Mouse (Mus musculus) 3T3-L1 (cell line): ENCODE measurements at regions not wholly inside any gene's neighbourhood (a gene's known extent, or its start where the extent isn't known, plus 50 kb on each side); places are given as distances from the start of the nearest gene placed in this dataset.

Source experiments
- DNase-seq: peaks from one replicate; pipeline ENCODE4 v3.0.0-alpha.2; 2015; ENCODE audit warnings: low read depth, low spot score

DNA sequence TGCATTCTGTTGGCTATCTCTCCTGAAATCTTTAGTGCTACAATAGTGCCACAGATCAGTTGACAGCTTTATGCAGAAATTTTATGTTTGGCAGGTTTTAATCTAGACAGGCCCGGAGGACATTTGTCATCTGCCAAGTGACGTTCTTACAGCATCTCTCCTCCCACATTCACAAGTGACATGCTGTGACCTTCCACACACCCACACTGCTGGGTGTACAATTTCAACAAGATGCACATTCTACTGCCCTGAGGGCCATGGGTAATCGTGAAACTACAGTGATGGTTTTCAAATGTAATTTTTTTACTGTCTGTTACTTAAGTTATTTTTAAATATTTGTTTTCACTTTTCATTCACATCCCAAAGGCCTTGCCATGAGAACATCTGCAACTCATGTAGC, 639.2 kb upstream of the Gm11114 start:
- DNase-seq = peak; percentile 48

DNA sequence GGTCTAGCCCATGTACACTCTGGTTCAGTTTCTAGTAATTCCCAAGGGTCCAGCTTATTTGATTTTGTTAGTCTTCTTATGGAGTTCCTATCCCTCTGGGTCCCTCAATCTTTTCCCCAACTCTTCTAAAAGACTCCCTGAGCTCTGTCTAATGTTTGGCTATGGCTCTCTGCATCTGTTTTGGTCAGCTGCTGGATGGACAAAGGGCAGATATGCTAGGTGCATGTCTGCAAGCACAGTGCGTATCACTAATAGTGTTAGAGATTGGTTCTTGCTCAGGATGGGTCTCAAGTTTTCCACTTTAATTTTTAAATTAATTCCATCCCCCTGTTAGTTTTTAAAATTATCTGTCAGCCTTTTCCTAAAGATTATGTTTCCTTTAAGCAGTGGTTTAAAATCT, 634.2 kb upstream of the Gm11114 start:
- DNase-seq = no peak

DNA sequence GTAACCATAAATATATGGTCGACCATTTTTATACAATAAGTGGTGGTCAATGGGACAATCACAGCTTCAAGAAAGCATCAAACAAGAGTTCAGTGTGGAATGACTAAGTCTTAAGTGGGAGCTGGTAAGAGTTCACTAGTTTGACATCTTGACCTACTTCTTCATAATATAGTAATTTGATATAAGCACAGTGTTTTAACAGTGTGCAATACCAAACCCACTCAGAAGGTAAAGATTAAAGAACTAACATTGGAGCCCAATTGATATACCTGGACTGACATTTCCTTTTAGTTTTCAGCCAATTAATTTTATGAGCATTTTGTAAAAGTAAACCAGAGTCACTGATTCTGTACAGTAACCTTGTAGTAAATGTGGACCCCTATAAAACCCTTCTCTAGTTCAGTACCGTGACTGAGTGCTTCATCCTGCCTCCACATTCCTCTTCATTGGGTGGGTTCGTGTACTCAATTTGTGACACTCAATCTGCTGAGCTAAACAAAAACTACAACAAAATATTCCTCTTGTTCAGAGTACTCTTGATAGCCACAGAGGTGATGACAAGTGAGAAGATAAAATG, 593.9 kb upstream of the Gm11114 start:
- DNase-seq = no peak

DNA sequence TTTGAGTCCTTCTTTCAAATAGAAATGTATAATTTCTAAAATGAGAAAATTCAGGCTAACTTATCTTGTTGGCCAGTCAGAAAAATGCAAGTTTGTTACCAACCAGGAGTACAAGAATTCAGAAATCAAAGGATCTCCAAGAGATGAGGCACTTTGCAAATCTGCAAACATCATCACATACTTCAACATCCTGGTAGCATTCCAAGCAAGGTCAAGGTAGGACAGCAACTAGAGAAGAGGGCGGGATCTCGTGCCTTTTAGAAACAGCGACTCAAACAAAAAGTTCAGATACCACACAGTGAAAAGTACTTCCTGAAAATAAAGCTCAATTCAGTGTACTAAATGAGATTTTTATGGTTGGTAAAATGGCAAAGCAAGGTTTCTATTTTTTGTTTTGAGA, 593.2 kb upstream of the Gm11114 start:
- DNase-seq = no peak

DNA sequence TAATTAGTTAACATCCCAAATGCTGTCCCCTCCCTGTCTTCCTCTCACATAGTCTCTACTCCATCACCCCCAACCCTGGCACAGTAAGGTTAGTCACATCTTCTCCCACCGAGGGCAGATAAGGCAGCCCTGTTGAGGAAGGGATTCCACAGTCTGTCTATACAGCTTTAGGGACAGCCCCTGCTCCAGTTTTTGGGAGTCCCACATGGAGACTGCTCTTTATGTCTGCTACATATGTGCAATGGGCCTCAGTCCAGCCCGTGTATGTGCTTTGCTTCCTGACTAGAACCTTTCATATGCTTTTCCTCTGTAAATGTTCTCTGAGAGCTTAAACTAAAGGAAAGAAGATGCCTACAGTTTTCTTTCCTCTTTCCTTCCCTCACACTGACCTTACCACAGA, 592.1 kb upstream of the Gm11114 start:
- no peak for DNase-seq

DNA sequence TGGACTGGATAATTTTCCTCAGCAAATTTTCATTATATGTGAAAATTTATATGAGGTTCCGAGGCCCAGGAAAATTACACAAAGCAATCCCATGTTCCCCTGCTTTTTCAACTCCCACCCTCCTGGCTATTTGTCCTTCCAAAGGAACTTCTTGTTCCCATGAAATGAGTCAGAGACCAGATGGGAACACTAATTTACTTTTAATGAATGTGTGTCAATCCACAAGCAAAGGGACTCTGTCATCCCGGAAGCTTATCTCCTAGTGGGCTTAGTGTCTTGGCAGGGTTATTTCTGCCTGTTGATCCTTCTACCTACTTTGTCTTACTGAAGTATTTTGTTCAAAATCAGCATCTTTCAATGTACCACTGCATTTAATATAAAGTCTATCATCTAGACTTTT, 573.3 kb upstream of the Gm11114 start:
- DNase-seq = no peak

DNA sequence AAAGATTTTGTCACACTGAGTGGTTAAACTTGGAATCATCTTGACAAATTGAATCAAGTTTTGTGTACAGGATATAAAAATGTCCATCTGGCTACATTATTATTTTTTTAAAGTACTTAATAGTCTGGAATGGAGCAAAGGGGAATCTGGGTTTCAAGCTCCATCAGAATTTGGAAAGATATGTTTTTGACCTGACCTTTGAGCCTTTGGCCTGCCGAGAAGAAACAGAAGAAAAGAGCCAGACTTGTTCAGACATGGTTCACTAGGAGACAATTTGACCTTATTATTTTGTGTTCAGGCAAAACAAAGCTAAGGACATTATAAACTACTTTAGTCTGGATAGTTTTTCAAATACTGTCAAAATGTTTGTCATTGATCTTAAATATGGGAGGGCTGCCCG, 572.2 kb upstream of the Gm11114 start:
- no peak for DNase-seq

DNA sequence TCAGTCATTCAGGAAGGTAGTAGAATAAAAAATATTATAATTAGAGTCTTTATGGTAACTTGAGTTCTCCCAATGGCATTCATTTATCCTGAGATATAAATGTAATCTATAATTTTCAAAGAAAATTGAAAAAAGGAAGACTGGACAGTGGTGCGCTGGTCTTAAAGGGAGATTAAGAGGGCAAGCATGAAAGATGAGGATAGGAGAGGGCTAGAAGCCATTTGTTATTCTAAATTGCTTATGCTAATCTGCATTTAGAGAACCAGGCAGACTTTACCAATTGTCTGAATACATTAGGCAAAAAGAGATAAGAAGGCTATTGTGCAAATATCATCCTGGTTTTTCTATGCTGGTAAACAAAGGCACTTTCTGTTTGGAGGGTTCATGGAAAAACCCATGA, 558.2 kb upstream of the Gm11114 start:
- no peak for DNase-seq

DNA sequence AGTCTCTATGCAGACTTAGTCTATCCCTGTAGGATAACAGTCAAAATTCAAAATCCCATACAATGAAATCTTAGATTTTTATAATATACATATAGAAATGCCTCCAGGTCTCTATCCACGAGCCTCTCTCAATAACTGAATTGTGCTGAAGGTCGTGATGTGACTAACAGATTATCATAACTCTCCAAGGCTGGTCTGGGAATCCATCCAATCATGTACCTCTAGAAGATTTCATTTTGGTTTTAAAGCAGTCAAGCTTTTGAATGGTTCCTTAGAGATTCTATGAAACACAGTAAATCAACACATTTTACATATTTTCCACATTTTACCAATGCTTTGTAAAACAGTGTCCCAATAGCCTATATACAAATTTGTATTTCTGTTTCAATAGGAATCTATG, 557.7 kb upstream of the Gm11114 start:
- no peak for DNase-seq

DNA sequence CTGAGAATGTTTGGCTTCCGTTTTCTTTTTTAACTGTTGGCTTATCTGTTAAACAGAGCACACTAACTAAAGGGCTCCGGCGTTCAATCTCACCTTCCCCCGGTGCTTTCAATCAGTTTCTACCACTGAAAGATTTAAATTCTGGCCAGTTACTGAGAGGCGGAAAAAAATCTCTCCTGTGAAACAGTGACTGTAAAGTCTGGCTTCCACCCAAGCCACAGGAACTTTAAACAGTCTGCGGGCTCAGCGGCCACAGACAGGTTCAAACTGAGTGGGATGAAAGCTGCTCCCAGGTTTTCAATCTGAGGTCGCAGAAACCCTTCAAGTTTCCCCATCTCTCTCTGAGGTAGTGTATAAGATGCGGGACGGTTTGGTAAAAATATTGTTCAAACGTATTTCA, 538.2 kb upstream of the Gm11114 start:
- DNase-seq = peak; percentile 76

DNA sequence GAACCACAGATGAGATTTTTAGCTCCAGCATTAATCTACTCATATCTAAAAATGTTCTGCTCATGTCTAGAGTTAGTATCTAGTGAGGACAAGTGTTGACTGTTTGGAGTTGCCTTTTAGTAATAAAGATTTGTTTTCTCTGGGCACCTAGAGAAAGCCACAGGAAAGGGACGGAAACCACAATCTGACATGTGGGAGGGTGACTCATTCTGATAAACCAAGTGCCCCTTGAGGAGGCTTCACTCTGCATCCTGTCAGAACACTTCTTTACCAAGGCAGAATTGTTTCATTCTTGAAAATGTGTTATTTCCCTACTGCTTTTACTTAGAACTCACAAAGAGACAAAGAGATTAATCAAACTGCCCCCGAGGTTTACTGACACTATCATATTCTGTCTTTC, 537.4 kb upstream of the Gm11114 start:
- peak; percentile 68 for DNase-seq

DNA sequence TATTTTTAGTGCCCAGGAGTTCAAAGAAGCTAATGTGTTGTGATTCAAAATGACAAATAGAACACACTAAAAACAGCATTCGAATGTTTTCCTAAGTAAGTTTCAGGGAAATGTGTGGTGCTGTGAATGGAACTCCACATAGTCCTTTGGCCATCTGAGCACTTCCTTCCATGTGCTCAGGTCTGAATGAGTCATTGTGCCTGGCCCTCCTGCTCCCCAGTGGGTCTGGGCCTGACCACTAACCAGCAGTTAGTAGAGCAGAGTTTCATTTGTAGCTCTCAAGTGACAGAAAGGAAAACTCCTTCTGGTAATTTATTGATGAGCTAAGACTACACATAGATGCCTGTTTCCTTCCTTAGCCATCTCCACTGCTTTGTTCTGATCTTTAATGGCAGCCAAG, 533.4 kb upstream of the Gm11114 start:
- DNase-seq = peak; percentile 20

DNA sequence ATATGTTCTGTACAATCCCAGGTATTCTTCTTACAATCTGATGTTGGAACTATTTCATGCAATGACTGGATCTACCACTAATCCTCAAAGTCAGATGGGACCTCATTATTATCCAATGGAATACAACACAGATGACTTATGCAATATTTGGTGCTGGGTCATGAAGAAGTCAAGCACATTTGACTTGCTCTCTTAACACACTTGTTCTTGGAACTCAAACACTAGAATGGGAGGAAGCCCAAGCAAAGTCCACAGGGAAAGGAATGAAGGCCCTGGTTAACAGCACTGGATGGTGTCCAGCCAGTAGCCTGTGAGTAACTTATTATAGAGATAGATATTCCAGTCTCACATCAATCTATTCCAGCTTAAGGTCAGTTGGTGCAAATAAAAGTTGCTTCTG, 486.8 kb upstream of the Gm11114 start:
- no peak for DNase-seq

DNA sequence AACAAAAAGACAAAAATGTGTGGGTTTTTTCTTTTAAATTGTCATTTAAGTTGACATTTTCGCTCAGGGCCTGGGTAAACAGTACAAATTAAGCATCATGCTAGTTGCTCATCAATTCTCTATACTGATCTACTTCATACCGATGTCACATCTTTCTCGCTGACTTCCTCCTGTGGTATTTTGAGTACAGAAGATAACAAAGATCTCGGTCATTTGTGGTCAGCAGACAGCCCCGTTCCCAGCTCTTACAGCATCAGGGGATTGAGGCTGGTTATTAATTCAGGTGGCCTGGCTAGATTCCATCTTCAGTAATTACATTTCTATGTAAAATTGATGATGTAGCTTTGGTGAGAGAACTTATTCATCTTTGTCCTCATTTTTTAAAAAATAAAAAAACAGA, 483.6 kb upstream of the Gm11114 start:
- no peak for DNase-seq

DNA sequence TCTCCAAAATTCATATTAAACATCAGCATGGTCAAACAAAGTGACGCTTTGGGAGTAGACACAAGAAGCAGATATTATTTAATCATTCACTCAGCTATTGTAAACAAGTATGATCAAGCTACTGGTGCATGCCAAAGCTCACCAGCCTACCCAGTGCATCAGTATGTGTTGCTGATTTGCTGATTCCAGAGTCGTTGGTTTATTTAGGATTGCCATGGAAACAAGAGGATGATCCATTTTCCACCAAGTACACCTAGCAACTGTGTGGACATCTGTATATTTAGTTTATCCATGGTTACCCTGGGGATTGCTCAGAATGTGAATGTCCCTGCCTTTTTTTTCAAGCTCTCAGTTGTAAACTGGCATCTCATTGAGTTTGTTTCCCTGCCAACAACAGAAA, 481.9 kb upstream of the Gm11114 start:
- no peak for DNase-seq

DNA sequence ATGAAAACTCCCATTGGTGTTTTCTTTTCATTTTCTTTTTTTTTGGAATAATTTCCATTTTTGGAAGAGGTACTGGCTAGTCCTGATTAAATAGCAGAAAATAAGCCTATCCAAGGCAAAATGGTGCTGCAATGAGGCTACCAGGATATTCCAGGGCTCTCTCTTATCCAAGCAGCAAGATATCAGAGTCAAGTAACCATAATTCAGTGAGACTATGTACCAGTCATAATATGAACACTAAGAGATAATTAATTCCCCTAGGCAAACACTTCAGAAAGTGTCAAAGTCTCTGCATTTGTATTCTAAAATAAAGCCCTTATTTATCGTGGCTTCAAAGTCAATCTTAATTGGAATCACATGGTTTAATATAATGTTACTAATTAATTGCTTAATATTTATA, 475.1 kb upstream of the Gm11114 start:
- DNase-seq = no peak

DNA sequence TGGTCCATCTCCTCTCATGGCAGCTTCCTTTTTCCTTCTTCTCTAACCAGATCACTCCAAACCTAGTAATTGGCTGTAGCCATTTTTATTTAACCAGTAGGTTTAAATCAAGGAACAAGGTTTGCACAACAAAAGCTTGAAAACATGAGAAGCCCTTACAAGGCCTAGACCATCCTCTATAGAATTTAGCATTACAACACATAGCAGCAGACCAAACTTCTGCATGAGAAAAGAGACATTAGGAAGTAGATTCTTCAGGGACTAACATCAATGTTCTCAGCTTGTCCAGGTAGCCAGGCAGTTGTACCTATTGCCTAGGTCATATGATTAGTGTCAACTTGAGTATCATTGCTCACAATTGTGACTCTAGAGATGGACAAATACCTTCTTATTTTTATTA, 468.6 kb upstream of the Gm11114 start:
- no peak for DNase-seq

DNA sequence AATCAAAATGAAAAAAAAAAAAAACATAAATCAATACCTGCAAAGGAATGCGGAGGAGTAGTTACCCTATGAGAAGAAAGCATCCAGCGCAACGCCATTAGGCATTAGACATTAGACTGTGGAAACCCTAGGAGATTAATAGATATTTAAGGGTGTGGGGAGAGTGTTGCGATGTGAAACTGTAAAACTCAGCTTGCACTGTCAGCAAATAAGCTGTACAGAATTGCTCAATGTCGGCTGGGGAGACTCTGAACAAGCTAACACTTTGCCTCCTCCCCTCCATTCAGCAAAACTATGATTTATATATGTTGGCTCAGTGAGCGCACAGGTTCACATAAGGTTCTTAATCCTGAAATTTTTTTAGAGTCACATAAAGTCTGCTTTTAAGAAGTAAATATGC, 451.0 kb upstream of the Gm11114 start:
- no peak for DNase-seq

DNA sequence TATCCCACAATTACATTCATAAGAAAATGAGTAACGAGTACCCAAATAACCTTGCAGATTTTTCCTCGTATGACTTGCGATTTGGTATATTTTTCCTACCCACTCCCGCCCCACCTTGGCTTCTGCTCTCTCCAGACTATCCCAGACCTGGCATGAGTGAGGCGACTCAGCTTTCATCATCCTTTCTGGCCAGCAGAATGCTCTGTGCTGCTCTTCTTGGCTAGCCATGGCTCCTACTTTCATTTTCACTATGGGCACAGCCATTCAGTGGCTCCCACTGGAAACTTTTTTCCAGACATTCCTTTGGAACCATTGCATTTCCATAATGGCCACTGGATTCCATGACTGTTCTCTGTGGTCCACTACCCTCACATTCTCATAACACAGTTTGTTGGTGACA, 449.1 kb upstream of the Gm11114 start:
- DNase-seq = peak; percentile 61

DNA sequence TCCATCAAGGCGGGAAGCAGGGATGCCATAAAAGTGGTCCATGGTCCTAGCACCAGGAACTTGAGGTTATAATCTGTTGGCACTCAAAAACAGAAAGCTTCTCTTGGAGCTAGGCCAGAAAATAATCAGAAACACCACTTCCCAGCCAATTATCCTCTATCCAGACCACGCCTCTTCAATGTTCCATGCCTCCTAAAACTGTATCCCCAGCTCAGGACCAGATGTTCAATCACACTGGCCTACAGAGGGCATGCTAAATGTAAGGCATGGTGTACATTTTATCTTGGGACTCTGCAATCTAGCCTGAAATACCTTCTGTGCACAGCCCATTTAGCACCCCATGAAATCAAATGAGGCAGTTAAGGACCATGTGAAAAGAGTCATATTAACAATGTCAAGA, 418.4 kb upstream of the Gm11114 start:
- DNase-seq = no peak

DNA sequence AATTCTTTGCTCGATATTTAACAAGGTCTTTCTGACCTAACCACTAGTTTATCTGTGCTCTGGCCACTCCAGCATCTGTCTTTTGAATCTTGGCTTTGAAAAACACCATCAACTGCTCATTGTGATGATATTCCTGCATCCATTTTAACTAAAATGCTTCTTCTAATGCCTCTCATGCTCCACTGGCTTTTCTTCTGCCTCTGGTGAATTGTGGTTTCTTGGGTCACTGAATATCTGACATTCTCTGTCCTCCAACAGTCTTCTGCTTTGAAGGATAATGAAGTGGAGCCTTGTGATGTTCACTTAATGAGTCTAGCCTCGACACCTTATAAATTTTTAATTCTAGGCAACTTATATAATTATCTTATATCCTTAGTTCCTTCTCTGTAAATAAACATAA, 416.5 kb upstream of the Gm11114 start:
- no peak for DNase-seq

DNA sequence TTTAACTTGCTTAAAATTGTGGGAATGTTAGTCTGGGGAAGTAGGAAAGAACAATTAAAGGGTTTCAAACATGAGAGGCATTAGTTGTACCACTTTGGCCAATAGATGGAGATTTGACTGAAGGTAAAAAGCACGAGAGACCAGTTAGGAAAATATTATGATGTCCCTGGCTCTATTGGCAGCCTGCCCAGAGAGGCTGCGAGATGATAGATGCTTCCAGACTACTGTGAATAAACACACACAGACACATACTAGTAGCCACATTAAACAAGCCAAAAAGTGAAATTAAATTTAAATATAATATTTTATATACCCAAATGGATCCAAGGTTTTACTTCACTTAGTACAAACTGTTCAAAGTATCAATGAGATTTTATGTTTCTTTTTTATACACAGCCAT, 411.9 kb upstream of the Gm11114 start:
- peak; percentile 31 for DNase-seq

DNA sequence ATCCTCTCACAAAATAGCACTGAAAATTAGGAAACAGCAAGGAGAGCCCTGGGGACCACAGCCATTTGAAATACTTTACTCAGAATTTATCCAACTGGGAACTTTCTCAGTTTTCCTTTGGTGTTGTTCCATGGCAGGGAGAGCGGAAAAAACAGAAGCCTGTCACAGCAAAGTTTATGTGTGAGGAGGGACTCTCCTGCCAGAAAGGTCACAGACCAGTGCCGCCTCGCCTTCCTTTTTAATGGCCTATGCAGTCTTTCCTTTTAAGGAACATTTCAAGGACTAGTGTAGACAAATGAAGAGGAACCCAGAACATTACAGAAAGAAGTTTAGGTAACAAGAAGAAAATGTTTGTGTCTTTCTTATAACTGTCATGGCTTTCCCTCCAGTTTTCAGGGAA, 406.3 kb upstream of the Gm11114 start:
- DNase-seq = no peak

DNA sequence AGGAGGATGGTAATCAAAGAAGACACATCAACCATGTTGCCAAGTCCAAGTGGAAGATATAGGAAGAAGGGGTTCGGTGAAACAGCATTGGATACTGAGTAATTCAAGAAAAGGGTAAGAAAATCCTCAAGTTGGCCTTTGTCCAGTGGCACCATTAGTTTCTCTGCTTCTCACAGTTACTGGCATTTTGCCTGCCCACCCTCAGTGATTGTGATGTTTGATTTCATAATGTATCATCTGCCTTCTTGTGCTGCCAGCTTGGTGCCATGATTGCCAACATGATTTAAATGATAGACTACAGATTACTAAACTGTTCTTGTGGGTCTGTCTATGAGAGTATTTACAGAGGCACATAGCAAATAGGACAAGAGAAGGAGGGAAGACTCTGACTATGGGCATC, 399.3 kb upstream of the Gm11114 start:
- no peak for DNase-seq

DNA sequence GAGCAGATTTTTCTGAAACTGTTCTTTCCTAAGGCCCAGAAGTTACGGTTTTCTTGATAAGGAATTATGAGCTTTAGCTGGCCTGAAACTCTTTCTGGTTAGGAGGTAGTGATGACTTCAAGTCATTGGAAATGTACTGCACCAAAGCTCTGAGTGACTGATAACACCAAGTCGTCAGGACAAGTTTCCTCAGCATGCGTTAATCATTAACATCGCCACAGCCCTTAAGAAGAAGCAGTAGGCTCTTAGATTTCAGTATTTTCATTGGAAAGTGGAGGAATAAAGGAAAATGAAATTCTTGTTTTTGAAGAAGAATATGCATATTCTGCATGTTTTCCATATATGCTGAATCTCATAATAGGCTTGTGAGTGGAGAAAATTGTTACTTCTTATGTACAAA, 390.3 kb upstream of the Gm11114 start:
- DNase-seq = no peak
